Mouse (Mus musculus) brown adipose tissue, adult 24 weeks (tissue): ENCODE results near the gene Vmn1r1. TPM values are rescaled to one million over a fixed set of nuclear protein-coding genes. Genes with fewer than 3 reads are reported as not detected.
"Not testable (repeated sequence)": the region's sequence is repeated elsewhere in the genome, so short reads cannot be mapped to it uniquely, and the experiment has no call there.

Experiments used
- H3K27ac ChIP-seq: fragments of 200-500 bp; replicated peaks from 2 replicates; pipeline ENCODE4 v1.5.1; 2012; ENCODE audit warnings: low read depth, mild to moderate bottlenecking, low read length
- H3K4me1 ChIP-seq: fragments of 200-500 bp; 2 replicates; pipeline ENCODE4 v1.6.1; 2012; ENCODE audit warnings: low read length, mixed read lengths; ENCODE audit not compliant: control insufficient read depth, insufficient read depth, insufficient read length
- H3K4me3 ChIP-seq: fragments of 200-500 bp; 2 replicates; pipeline ENCODE4 v1.5.1; 2012; ENCODE audit warnings: low read depth, mild to moderate bottlenecking, low read length, moderate library complexity; ENCODE audit not compliant: insufficient read depth
- polyA plus RNA-seq: library from polyadenylated mRNA; stranded (reverse); fragments of >200 nt; gene quantifications from 2 replicates; pipeline ENCODE4 v1.2.4, GENCODE M21; 2012; ENCODE audit not compliant: missing spikeins, insufficient read depth, insufficient read length

Vmn1r1 gene
- not detected in 2 replicates for polyA plus RNA-seq

DNA sequence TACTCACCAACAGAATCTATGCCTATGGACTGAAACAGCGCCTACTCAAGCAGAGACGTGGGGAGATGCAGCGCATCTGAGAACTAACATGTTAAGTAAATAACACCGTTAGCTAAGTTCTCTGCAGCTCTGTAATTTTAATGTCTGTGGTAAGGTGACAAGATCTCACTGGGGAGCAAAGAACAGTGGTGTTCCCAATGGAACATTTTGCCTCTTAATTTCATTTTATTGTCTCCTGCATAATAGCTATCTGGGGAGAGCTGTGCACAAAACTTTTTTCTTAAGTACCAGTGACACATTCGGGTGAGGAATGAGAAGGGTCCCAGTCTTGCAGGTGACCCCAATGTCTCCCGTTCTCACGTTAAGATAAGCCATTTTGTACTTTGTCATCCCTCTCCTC lies at the start of gene Vmn1r1:
Gene Vmn1r1 (minus strand): TSS at position 101 of the 400 bp plus-strand sequence.
- no peaks in the 10 kb centered on the region for H3K4me1 ChIP-seq
- H3K4me3 ChIP-seq = no peak within 1 kb of the TSS
- H3K27ac ChIP-seq = no peak within 1 kb of the TSS

DNA sequence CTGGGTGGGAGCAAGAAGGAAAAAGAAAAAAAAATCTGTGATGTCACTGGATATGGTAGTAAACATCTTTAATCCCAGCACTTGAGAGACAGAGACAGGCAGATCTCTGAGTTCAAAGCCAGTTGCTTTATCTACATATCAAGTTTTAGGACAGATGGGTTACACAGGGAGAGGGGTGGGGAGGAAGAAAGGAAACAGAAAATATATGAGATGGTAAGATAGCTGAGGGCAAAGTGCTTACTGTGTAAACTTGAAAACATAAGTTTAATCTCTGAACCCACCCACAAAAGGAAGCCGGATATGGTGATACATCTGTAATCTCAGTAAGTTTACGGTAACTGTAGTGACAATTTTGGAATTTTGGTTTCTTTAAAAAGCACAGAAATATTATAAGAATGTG lies 46.0 kb upstream of the Vmn1r1 start:
- no peak overlapping the region for H3K27ac ChIP-seq
- no peaks in the 10 kb centered on the region for H3K4me1 ChIP-seq

DNA sequence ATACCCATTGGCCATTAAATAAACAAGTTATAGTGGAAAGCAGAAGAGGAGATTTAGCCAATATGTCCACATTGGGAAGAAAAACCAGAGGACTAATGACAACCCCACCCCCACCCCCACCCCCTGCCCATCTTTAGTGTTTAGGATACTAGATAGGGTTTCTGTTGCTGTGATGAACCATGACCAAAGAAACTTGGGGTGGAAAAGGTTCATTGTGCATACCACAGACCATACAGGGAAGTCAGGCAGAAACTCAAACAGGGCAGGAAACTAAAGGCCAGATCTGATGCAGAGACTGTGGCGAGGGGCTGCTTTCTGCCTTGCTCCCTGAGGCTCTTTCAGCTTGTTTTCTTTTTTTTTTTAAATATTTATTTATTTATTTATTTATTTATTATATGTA lies 28.3 kb upstream of the Vmn1r1 start:
- no peak overlapping the region for H3K27ac ChIP-seq
- H3K4me3 ChIP-seq = no peak overlapping the region
- no peaks in the 10 kb centered on the region for H3K4me1 ChIP-seq

More for the DNA sequence above, 46.0 kb upstream of the Vmn1r1 start:
- no peak overlapping the region for H3K4me3 ChIP-seq

DNA sequence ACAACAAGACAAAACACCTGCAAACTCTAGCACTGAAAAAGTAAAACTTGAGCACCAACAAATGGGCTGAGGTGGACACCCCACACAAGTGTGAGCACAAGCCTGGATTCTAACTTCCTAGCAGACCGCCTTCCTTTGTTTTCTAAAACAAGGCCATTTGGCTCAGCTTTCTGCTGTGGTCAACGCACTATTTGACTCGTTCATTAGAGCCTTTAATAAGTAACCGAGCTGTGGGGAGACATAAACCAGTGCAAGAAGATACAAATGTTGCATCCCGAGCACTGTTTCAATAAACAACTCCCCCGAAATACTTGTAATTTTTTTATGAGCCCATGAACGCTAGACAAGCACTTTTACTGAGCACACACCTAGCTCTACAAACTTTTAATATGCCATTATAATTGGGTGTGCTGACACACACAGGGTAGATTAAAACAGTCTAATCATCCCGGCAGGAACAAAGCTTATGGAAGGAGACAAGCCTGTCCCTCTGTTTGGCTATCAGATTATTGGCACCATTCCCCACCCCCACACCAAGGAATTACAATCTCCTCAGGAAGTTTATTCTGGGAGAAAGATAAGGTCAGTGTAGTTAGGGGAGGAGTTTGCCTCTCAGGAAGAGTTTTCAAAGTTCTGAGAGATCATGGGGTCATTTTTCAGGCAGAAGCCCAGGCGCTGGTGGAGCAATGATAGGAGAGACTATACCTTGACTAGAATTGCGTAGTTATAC lies 27.7 kb upstream of the Vmn1r1 start:
- no peaks in the 10 kb centered on the region for H3K4me1 ChIP-seq
- H3K27ac ChIP-seq = 0 out of 2 replicates have a peak overlapping the region, but pooled peaks have one; percentile 3
- H3K4me3 ChIP-seq = no peak overlapping the region

DNA sequence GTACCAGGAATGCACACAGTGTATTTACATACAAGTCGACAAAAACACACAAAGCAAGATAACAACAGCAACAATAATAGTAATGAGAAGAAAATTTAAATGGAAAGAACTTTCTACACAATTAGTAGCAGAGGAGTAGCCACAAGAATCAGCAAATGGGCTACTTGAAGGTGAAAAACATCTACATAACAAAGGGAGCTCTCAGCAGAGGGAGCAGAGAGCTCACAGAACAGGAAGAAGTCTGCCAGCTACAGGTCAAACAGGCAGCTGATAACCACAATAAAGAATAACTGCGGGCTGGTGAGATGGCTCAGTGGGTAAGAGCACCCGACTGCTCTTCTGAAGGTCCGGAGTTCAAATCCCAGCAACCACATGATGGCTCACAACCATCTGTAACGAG lies 26.9 kb upstream of the Vmn1r1 start:
- Histone ChIP-seq H3K4me3 (no peak overlapping the region), H3K4me1 (no peaks in the 10 kb centered on the region), H3K27ac (no peak overlapping the region)

DNA sequence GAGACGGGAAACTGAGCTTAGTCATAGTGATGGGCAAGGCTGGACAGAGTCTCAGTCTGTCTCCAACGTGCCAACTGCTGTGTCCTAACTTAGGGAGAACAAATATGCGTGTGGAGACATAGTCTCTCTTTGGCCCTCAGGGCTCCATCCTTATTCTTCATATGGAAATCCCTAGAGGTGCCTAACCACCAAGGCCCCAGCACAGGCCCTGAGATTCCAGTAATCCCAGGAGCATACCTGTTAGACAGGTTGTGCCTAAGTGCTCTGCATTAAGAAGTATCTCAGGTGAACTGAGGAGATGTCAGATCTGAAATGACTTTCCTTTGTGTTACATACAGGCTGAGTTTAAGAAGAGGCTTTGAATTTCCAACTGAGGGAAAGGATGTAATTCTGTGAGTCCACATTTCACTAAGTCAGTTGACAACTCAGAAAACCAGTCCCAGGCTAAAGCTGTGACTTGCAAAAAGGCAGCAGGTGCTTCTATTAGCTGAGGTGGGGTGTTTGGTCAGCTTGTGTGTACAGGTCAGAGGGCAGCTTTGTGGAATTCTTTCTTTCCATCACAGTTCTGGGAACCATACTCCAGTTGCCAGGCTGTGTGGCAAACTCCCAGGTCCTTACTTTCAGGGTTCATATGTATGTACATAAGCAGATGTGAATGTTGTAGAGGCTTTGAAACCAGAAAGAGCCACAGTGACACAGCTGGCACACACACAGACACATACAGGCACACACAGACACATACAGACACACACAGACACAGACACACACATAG lies 25.6 kb upstream of the Vmn1r1 start:
- Histone ChIP-seq H3K4me3 (no peak overlapping the region), H3K4me1 (no peaks in the 10 kb centered on the region), H3K27ac (no peak overlapping the region)

DNA sequence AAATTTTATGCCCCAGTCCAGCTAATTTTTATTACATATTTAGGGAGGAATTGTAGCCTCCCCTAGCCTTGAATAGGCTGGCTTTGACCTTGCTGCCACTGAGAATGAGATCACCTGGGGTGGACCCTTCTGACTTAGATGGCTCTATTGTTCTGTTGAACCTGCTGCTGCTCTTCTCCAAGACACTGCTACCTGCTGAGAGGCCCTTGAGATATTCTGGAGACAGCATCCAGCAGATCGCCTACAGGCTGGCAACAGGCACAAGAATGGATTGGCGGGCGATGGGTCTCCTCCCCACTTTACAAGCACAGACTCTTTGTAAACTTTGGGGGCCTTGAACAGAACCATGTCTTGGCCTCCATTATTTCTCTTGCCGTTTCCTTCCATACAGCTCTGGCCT lies 18.2 kb upstream of the Vmn1r1 start:
- not testable (repeated sequence) for H3K27ac ChIP-seq, H3K4me3 ChIP-seq, H3K4me1 ChIP-seq

DNA sequence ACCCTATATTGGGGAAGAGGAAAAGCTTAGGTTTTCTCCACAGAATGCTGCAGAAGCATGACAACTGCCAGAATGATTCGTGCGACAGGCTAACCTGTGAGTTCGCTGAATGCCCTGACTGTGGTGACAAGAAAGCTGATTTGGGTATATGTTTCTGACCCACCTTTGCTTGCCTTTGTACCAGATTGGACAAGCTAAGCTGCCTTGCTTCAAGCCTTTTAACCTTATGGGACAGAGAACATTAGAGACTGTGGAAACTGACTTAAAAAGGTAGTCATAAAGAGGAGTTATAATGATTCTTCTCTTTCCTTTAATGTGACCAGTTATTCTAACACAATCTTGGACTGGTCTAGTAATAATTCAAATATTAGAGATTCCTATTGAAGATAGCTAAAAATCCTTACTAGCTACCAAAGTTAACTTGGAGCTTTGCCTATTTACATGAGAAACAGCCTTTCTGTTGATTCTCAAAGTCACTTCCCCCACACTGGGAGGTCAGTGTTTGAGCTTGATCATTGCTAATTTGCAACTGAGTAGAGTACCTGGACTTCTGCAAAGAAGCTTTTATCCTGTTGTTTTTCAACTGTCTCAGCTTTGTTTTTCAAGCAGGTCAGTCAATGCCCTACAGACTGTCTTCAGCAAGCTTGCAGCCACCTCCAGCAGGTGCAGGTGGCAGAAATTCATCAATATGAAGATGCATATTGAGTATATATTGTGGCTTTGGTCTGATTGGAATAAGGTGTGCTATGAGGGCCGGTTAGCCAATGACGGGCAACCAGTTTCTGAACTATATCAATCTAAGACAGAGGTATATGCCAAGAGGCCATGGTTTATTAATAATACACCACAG lies 17.4 kb upstream of the Vmn1r1 start:
- no peak overlapping the region for H3K4me3 ChIP-seq
- H3K4me1 ChIP-seq = no peaks in the 10 kb centered on the region
- no peak overlapping the region for H3K27ac ChIP-seq

DNA sequence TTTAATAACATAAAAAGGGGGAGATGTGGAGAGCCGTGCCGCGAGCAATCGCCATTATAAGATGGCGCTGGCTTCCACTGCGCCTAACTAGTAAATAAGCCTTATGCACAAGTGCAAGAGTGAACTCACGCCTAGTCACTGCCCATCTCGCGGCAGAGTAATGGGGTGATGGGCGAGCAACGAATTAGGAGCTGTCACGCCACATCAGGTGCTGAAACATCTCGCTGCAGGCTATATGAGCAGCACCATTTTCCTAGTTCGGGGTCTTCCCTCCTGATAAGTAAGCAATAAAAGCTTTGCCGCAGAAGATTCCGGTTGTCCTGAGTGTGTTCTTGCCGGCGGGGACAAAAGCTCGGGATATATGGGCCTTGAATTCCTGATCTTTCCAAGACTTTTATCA lies 12.7 kb upstream of the Vmn1r1 start:
- not testable (repeated sequence) for H3K4me1 ChIP-seq

DNA sequence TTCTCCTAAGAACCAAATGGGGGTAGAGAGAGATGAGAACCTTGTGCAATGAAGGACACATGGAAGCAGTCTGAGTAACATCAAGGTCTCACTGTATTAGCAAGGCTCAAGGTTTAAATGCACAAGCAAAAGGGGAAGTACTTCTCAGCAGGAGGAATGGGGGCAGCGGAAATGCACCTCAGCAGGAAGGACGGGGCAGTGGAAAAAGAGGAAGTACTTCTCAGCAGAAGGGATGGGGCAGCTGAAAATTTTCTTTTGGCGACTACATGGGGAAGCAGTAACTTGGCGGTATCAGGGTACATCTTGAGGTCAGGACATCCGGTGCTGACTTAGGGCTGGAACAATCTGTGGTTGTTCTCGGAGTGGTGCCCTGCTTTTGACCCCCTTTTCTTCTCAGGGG lies 5.9 kb upstream of the Vmn1r1 start:
- not testable (repeated sequence) for H3K4me3 ChIP-seq, H3K4me1 ChIP-seq, H3K27ac ChIP-seq

More for the DNA sequence above, 12.7 kb upstream of the Vmn1r1 start:
- H3K27ac ChIP-seq, H3K4me3 ChIP-seq: not testable (repeated sequence)

DNA sequence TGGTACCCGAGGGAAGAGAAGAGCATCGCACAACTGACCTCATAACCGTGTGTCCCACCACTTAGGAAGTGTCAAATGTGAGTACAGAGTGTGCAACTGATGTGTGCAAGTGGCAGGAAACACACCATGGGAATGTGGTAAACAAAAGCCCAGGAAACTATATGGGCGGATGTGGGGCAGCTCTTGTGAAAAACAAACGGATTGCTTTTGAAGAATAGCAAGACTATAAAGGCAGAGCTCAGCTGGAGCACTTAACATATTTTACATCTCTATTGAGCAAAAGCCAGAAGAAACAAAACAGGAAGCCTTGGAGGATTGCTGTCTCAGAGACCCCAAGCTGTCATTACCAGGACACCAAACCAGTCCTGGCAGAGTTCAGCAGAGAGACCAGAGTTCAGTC lies 1.3 kb downstream of the Vmn1r1 start:
- no peak overlapping the region for H3K4me3 ChIP-seq
- no peaks in the 10 kb centered on the region for H3K4me1 ChIP-seq
- no peak overlapping the region for H3K27ac ChIP-seq

DNA sequence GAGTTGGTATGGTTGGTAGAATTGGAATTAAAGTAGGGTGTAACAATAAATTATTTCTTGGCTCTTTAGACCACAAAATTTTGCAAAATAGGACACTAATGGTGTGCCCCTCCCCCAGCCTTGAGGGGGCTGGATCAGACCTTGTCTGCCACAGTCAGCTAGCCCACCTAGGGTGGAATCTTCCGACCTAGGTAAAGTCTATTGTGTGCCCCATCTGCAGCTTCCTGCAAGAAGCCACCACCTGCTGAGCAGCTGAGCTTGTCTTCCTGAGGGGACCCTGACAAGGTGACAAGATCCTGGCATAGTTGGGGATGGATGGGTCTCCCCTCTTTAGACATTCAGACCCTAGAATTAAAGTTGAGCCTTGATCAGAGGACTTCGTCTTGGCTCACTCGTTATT lies 4.7 kb downstream of the Vmn1r1 start:
- no peaks in the 10 kb centered on the region for H3K4me1 ChIP-seq
- H3K27ac ChIP-seq = no peak overlapping the region
- no peak overlapping the region for H3K4me3 ChIP-seq

DNA sequence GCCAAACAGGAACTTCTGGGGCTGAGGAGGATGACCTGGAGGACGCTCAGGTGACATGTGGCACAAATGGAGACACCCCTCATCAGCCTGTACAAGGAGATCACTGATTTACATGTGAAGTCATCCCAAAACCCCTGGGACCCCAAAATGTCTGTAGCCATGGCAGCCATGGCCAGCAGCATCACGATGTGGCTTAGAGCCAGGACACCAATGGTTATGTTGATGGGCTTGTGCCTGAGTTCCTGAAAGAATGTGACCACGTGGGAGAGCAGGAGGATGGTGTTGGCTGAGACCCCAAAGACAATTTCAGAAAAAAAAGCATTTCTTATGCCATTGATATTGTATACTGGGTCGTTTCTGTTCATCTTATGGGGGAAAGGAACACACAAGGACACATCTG lies 6.6 kb downstream of the Vmn1r1 start:
- no peaks in the 10 kb centered on the region for H3K4me1 ChIP-seq
- no peak overlapping the region for H3K4me3 ChIP-seq

DNA sequence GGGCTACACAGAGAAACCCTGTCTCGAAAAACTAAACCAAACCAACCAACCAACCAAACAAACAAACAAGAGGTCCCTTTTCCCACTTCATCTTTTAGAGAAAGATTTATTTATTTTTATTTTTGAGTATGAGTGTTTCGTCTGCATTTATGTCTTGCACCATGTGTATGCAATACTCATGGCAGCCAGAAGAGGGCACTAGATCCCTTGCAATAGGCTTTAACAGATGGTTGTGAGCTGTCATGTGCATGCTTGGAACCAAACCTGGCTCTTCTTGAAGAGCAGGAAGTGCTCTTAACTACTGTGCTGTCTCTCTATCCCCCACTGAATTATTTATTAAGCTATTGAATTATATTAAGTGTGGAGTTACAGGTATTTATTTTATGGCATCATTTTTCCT lies 14.3 kb downstream of the Vmn1r1 start:
- no peak overlapping the region for H3K27ac ChIP-seq
- H3K4me3 ChIP-seq = no peak overlapping the region
- no peaks in the 10 kb centered on the region for H3K4me1 ChIP-seq

More for the DNA sequence above, 6.6 kb downstream of the Vmn1r1 start:
- H3K27ac ChIP-seq = no peak overlapping the region

DNA sequence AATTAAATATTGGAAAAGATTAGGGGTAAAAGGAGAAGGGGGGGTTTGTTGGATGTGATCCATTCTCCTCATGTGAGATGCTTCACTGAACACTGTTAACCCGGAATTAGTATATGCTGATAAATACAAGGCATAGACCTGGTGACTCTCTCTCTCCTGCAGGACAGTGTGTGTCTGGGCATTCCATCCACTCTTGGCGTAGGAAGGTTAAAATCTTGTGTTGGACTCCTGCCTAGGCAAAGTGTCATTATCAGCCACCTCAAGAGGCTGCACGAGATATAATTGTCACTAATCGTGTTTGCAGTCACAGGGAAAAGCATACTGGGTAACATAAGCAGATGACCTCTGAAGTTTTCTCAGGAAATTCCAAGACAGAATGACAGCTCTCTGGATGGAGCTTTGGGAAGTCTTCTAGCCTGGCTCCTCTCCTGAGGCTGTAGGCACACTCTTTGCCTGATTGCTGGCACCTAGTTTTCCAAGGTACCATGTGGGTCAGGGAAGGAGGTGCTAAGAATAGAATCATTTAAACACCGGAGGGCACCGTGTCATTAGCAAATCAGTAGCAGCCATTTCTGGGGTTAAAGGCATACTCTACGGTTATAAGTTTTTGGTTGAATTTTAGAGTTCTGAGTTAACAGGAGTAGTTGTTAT lies 15.3 kb downstream of the Vmn1r1 start:
- H3K4me1 ChIP-seq = no peaks in the 10 kb centered on the region
- H3K27ac ChIP-seq = no peak overlapping the region
- H3K4me3 ChIP-seq = no peak overlapping the region
